Mouse (Mus musculus) lung, adult 18-20 months (tissue): Measurements from ENCODE around the gene Fmo3.

Source experiments
- DNase-seq, 2 experiments: peaks; one replicate each; pipeline ENCODE4 v3.0.0; 2022; ENCODE audit warnings: mixed read lengths in 2 of 2

Gene Fmo3

DNA sequence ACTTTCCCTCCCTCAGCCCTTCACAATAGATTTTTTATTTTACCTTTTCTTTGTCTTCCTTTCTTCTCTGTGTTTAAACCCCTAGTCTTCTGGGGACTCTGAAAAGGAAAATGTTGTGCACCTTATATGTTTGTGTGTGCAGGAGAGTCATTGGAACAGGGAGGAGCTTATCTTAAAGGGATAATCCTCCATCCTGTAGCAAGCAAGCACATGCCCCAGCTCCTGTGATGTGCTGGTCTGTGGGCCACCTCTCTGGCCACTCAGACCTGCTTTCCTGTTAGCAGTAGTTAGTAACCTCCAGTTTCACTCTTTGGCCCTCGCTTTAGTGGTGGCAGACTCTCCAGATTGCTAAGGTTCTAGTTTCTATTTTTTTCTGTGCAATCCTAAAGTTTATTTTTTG lies at the start of gene Fmo3:
TSS of gene Fmo3 (minus strand) at position 101 of the 400 bp plus-strand sequence.
- DNase-seq, result no peak

GRCm38 (mm10) chr1:163023075-163023474 lies 38.7 kb upstream of the Fmo3 start:
- DNase-seq, result no peak

DNA sequence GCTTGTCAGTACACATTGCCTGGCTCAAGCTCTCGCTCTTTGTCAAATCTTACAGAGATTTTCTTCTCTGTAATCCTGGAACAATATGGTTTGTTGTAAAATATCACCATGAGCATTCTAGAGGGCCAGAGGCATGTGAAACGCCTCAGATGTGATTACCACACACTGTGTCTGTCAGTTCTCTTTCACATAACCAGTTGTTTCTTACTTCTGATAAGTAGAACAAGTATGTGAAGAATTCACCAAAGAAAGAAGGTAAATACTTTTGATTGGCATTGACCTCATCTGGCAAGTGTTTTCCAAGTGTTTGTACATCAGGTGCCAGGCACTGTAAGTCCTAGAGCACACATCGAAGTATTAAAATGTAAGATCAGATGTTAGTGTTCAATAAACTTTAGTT lies 24.9 kb upstream of the Fmo3 start:
- DNase-seq, result peak in 1 of 2 experiments; percentile 59

DNA sequence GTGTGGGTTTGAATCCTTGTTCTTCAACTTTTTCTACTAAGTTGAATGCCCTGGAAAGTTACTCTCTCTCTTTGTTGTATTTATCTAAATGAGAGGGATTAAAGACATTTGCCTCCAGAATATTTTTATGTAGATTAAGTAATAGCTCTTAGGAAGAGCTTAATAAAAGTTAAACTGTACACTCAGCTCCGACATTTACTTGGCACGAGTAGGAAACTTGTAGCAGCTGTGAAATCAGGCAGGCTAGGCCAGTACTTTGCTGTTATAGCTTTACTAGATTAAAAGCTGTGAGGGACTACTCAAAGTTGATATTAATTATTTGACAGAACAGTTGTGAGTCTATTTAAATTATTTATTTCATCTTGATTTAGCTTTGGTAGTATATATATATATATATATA lies 19.2 kb upstream of the Fmo3 start:
- DNase-seq, result no peak

DNA sequence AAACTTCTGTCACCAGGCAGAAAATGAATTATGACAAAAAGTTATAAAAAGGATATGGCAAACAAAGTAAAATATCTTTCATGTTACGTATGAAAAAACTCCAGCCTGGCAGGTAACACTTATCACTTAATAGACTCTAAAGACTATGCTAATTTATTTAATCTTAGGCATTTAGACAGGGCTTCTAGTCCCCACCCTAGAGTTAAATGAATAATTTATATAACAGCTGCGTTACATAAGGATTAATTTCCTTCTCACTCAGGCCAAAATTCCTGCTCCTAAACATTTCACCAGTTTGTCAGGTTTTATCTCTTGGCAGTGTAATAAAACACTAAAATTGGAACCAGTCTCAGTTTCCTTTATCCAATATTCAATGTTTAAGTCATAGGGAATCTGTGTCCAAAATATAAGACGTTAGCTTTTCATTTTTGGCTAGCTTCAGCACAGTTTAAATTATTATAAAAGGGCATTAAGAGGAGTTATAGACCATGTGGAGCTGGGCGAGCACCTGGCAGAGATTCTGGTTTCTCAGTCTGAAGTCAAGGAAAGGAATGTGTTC lies 17.0 kb upstream of the Fmo3 start:
- DNase-seq, result no peak

DNA sequence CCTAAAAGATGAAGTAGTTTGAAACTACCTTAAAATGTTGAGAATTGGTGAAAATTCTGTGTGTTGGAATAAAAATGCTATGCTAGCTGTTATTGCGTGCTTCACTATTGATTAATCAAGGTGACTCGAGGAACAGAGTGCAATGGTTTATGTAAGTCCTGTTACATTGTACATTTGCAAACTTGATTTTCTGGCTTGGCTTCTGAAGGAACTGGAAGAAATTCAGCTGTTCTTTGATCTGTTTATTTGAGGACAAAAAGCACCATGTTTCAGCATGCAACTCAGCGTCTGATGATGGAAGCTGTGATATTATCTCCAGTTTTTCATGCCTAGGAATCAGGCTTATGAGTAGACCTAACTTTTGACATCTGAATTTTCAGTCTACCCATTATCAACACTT lies 3.2 kb upstream of the Fmo3 start:
- DNase-seq, result no peak

- no peak for DNase-seq
Observed at GRCm38 (mm10) chr1:162986777-162987176, 2.4 kb upstream of the Fmo3 start.

DNA sequence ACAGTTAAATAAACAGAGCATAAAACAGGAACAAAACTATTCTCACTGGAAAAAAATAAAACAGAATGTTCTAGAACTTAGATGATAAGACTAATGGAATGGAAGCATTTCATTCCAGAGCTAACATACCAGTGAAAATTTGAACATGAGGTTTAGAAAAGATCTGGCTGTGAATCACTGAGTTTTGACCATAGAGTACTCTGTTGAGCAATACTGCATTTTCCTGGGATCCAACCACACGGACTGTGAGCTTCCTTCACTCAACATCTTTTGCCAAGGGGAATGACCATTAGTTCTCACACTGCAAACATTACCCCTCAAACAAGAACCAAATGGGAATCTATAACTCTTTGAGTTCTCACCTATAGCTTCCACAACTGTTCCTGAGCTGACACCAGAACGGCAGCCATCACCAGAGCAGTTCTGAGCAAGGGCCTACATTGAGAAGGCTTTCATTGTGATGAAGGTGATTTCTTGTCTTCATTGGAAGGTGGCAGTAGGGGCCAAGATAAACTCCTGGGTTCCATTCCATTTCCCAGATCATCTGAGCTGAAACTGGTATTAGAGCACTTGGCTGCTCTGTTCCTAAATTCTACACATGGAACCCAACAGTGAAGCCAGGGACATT lies 1.9 kb upstream of the Fmo3 start:
- peak in 1 of 2 experiments; percentile 12 for DNase-seq

GRCm38 (mm10) chr1:162963556-162963955 lies 20.8 kb downstream of the Fmo3 start:
- no peak for DNase-seq

GRCm38 (mm10) chr1:162957422-162957821 lies 26.9 kb downstream of the Fmo3 start:
- peak; percentile 31 to 46 for DNase-seq

- peak; percentile 26 to 61 for DNase-seq
Observed at GRCm38 (mm10) chr1:162953079-162953478, 31.2 kb downstream of the Fmo3 start.

- no peak for DNase-seq
Observed at GRCm38 (mm10) chr1:162949763-162950162, 34.6 kb downstream of the Fmo3 start.

DNA sequence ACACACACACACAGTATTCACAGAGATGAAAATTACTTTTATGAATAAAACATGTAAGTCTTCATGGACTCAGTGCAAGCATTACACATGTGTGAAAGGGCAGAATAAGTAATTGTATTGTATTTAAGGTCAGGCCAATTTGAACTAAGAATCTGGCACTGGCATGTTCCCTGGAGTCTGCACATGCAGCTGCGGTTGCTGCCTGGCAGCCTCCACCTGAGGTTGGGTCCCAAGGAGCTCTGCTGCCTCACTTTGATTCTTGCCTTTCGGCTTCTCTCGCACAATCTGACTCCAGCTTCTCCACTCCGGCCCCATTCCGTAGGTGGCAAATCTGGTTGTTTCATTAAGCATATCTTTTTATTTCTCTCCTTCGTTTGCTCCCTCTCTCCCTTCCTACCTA lies 36.4 kb downstream of the Fmo3 start:
- DNase-seq, result no peak

DNA sequence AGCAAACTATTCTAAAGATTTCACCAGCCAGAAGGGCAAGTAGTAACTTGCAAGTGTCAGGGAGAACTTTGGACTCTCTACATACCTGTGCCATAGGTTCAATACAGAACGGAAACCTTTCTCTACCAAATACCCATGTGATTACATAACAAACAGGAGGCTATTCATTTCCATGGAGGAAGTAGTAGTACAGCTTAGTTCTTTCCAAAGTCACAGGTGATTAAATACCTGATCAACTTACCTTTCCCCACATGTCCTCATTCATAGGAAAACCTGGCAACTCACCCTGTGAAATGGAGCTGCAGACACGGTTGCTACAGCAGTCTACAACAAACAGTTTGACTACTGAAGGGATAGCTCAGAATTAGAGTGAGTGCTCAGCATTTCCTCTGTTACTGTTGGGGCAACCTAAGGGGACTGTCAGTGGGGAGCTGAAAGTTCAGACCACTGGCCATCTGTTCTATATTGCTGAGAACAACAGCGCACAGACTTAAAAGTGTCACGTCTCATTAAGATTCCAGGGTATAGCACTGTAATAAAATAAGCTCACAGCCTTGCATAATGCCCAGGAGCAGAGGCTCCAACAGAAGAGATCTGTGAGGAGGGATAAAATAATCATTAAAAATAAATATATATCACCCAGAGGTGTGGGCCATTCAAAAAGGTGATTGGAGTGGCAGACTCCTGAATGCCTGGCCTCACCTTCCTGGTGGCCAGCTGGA lies 37.3 kb downstream of the Fmo3 start:
- DNase-seq, result peak in 1 of 2 experiments; percentile 28

DNA sequence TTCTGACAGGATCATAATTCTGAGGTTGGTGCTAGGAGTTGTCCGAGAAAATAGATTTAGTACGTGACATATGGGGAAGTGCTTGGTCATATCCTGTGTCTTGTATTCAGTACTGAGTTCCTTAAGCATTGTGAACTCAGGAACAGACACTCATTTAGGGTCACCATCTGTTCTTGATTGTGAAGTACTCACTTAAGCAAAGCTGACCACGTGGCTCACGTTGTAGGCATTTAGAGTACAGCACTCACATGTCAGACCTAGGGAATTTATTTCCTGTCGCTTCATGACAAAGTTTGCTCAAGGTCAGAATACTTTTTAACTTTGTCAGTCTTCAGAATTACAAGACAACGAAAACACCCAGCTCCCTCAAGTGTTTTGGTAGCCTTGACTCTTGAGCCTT lies 40.6 kb downstream of the Fmo3 start:
- peak in 1 of 2 experiments; percentile 30 for DNase-seq

GRCm38 (mm10) chr1:162938696-162939351 lies 45.5 kb downstream of the Fmo3 start:
- peak; percentile 30 to 36 for DNase-seq

DNA sequence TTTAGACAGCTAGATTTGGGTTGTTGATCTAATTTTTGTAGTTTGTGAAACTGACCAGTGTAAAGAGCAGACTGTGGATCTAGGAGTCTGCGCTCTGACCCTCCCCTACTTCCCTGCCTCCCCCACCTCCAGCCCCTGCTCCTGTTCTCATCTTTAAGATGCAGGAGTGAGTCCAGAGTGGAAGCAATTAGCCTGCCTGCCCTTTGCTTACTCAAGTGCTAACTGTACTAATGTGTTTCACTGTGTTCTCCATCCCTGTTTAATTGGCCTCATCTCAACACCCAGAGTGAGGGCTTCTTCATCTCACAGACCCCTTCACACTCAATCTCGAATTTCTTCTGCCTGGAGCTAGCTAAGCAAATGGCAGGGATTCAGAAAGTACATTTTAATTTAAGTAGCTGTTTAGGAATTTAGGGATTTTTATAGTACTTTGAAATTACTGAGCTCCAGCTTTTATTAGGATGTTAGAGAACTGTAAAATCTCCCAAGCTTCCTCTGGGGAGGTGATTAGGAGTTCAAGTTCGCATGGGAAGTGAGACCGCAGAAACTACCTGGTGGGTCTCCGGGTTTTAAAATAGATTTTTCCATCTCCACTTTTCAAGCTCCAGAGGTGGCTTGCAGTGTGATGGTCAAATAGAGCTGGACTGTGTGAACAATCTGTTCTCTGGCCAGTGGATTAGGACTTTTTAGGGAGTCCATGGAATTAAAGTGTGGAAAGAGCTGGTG lies 46.2 kb downstream of the Fmo3 start:
- no peak for DNase-seq

DNA sequence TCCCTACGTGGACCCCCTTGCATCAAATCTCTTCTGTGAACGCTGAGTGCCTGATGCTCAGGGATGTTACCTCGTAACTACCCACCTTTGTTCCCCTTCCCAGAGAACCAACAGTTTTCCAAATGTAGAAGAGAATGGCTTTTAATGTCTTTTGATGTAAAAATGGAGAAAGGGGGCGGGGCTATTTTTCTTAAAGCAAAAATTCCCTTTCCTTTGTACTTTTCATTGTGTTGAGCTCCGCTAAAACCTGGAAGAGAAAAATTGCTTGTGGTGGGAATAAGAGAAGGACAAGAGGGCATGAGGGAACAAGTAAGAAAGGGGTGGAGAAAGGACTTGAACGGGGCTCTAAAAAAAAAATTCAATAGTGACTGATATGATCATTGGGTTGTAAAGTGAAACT lies 46.9 kb downstream of the Fmo3 start, which contains the start of gene Fmo6:
TSS of gene Fmo6 (minus strand) at position 101 of the 400 bp plus-strand sequence.
- no peak for DNase-seq

- DNase-seq, result no peak
Observed at GRCm38 (mm10) chr1:162934374-162935012, 49.8 kb downstream of the Fmo3 start.

DNA sequence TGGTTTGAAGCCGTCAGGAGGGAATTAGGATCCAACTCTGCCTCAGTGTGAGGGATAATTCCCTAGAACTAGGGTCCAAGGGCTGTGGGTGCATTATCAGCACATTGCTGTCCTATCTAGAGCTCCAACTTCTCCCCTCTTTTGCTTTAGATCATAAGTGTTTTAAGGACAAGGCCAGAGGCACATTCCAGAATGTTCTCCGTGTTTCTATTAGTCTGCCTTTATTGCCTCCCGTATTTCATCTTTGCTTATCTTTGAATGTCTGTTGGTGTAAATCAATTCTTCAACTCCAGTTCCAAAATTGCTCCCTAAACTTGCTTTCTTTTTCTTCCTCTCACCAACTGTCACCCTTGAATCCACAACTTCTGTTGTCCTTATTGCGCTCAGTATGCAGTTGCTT lies 51.9 kb downstream of the Fmo3 start:
- DNase-seq, result no peak

GRCm38 (mm10) chr1:162931880-162932279 lies 52.4 kb downstream of the Fmo3 start:
- peak; percentile 26 to 50 for DNase-seq

GRCm38 (mm10) chr1:162931310-162931875 lies 52.9 kb downstream of the Fmo3 start:
- DNase-seq, result peak; percentile 13 to 54
